Mouse (Mus musculus): ENCODE measurements around the gene Ppm1d.

Ppm1d gene

GRCm38 (mm10) chr11:85310713-85311574 is at the start of gene Ppm1d:
Gene Ppm1d, plus strand, starts transcription at chr11:85311244.
- DNase-seq, result peak; percentile 100

- DNase-seq, result peak; percentile 32
These were observed 46.4 kb upstream of the Ppm1d start for GRCm38 (mm10) chr11:85264635-85265034.

- no peak for DNase-seq
These were observed 43.7 kb upstream of the Ppm1d start for GRCm38 (mm10) chr11:85267393-85267792.

GRCm38 (mm10) chr11:85270631-85271030 is 40.4 kb upstream of the Ppm1d start:
- DNase-seq, result peak; percentile 69

- no peak for DNase-seq
These were observed 37.7 kb upstream of the Ppm1d start for GRCm38 (mm10) chr11:85273299-85273698.

- DNase-seq, result no peak
These were observed 35.9 kb upstream of the Ppm1d start for GRCm38 (mm10) chr11:85275151-85275550.

GRCm38 (mm10) chr11:85277609-85278008 is 33.4 kb upstream of the Ppm1d start:
- peak; percentile 27 for DNase-seq

GRCm38 (mm10) chr11:85278175-85278574 is 32.9 kb upstream of the Ppm1d start:
- DNase-seq, result no peak

GRCm38 (mm10) chr11:85281219-85281878 is 29.7 kb upstream of the Ppm1d start:
- no peak for DNase-seq

GRCm38 (mm10) chr11:85297953-85298352 is 13.1 kb upstream of the Ppm1d start:
- DNase-seq, result no peak

GRCm38 (mm10) chr11:85299880-85300279 is 11.2 kb upstream of the Ppm1d start:
- no peak for DNase-seq

- no peak for DNase-seq
These were observed 9.9 kb upstream of the Ppm1d start for GRCm38 (mm10) chr11:85301161-85301560.

GRCm38 (mm10) chr11:85301836-85302235 is 9.2 kb upstream of the Ppm1d start:
- no peak for DNase-seq

GRCm38 (mm10) chr11:85306577-85307260 is 4.3 kb upstream of the Ppm1d start:
- DNase-seq, result no peak

- no peak for DNase-seq
These were observed 2.2 kb upstream of the Ppm1d start for GRCm38 (mm10) chr11:85308799-85309198.

- no peak for DNase-seq
These were observed 684 bp upstream of the Ppm1d start for GRCm38 (mm10) chr11:85310407-85310712.

- DNase-seq, result peak; percentile 72
These were observed 824 bp downstream of the Ppm1d start for GRCm38 (mm10) chr11:85311645-85312490.

GRCm38 (mm10) chr11:85312818-85313217 is 1.8 kb downstream of the Ppm1d start:
- peak; percentile 91 for DNase-seq

GRCm38 (mm10) chr11:85313361-85313760 is 2.3 kb downstream of the Ppm1d start:
- DNase-seq, result no peak

- DNase-seq, result no peak
These were observed 12.7 kb downstream of the Ppm1d start for GRCm38 (mm10) chr11:85323567-85324330.

- DNase-seq, result no peak
These were observed 17.7 kb downstream of the Ppm1d start for GRCm38 (mm10) chr11:85328717-85329116.

Measured in retina, postnatal 1 day (tissue).